Mouse (Mus musculus) MEL (cell line): Measurements from ENCODE around the gene Drc7. TPM values are rescaled to one million over a fixed set of nuclear protein-coding genes. Genes with fewer than 3 reads are reported as not detected.
A peak's percentile ranks its signal among the peaks of the same experiment; 100 is the strongest.
"Not testable (repeated sequence)": the region's sequence is repeated elsewhere in the genome, so short reads cannot be mapped to it uniquely, and the experiment has no call there.

Source experiments
- DNase-seq: peaks from one replicate; pipeline ENCODE4 v3.0.0; 2011; ENCODE audit warnings: low read depth, low spot score
- H3K27ac ChIP-seq: 2 replicates; pipeline ENCODE4 v1.5.1; 2012; ENCODE audit warnings: low read depth, mild to moderate bottlenecking, control low read depth, low read length, moderate library complexity; ENCODE audit not compliant: control insufficient read depth
- H3K27me3 ChIP-seq, 2 experiments: fragments of 150-350 bp in 1 of 2; sonication (generic) in 1 of 2; 2 replicates each; pipeline ENCODE4 v1.6.1; 2012; ENCODE audit warnings: low read length in 2 of 2, mild to moderate bottlenecking in 2 of 2, improper control_type of control experiment in 1 of 2, moderate library complexity in 1 of 2; ENCODE audit not compliant: insufficient read depth in 2 of 2, control insufficient read depth in 1 of 2
- H3K36me3 ChIP-seq, 2 experiments: 2 replicates each; pipeline ENCODE4 v1.6.1; 2012 to 2014; ENCODE audit warnings: low read length in 2 of 2, improper control_type of control experiment in 1 of 2, inconsistent platforms in 1 of 2, mild to moderate bottlenecking in 1 of 2; ENCODE audit not compliant: insufficient read depth in 2 of 2, control insufficient read depth in 1 of 2
- H3K4me1 ChIP-seq, 2 experiments: fragments of 150-350 bp in 1 of 2; sonication (generic) in 1 of 2; 2 replicates each; pipeline ENCODE4 v1.6.1; 2012; ENCODE audit warnings: low read length in 2 of 2, improper control_type of control experiment in 1 of 2, mild to moderate bottlenecking in 1 of 2; ENCODE audit not compliant: insufficient read depth in 2 of 2, control insufficient read depth in 1 of 2
- H3K4me3 ChIP-seq, 2 experiments: fragments of 150-350 bp in 1 of 2; sonication (generic) in 1 of 2; 2 replicates each; pipeline ENCODE4 v1.5.1; 2012; ENCODE audit warnings: low read depth in 2 of 2, low read length in 2 of 2, mild to moderate bottlenecking in 2 of 2, moderate library complexity in 2 of 2, control low read depth in 1 of 2, improper control_type of control experiment in 1 of 2; ENCODE audit not compliant: control insufficient read depth in 1 of 2, insufficient read depth in 1 of 2
- H3K79me2 ChIP-seq: 2 replicates; pipeline ENCODE4 v1.6.1; 2012; ENCODE audit warnings: mild to moderate bottlenecking, low read length, moderate library complexity; ENCODE audit not compliant: control insufficient read depth, poor library complexity, insufficient read depth
- H3K9ac ChIP-seq: 2 replicates; pipeline ENCODE4 v1.6.1; 2012; ENCODE audit warnings: low read depth, mild to moderate bottlenecking, control low read depth, low read length, moderate library complexity; ENCODE audit not compliant: control insufficient read depth, poor library complexity, severe bottlenecking
- H3K9me3 ChIP-seq: fragments of 150-350 bp; sonication (generic); replicated peaks from 2 replicates; pipeline ENCODE4 v1.6.1; 2012; ENCODE audit warnings: mild to moderate bottlenecking, low read length, improper control_type of control experiment, moderate library complexity; ENCODE audit not compliant: insufficient read depth
- CHD2 ChIP-seq: IDR thresholded peaks from 2 replicates; pipeline ENCODE4 v1.6.1; 2011; ENCODE audit warnings: low read length, improper control_type of control experiment
- CTCF ChIP-seq, 3 experiments: IDR thresholded peaks in 2 of 3; conservative IDR thresholded peaks in 1 of 3; 2 replicates each; pipeline ENCODE4 v1.5.1; 2011 to 2012; ENCODE audit warnings: low read length in 3 of 3, low read depth in 2 of 3, mild to moderate bottlenecking in 2 of 3, improper control_type of control experiment in 1 of 3, inconsistent platforms in 1 of 3, mixed read lengths in 1 of 3, moderate library complexity in 1 of 3; ENCODE audit not compliant: control insufficient read depth in 1 of 3, insufficient read depth in 1 of 3, poor library complexity in 1 of 3, severe bottlenecking in 1 of 3
- E2F4 ChIP-seq: IDR thresholded peaks from 2 replicates; pipeline ENCODE4 v1.6.1; 2011; ENCODE audit warnings: low read depth, low read length, improper control_type of control experiment, borderline replicate concordance
- ETS1 ChIP-seq: IDR thresholded peaks from 2 replicates; pipeline ENCODE4 v1.6.1; 2012; ENCODE audit warnings: low read depth, mild to moderate bottlenecking, inconsistent platforms, low read length, improper control_type of control experiment, moderate library complexity
- GABPA ChIP-seq: IDR thresholded peaks from 2 replicates; pipeline ENCODE4 v1.6.1; 2012; ENCODE audit warnings: low read depth, mild to moderate bottlenecking, inconsistent platforms, low read length, improper control_type of control experiment, moderate library complexity
- JUND ChIP-seq: IDR thresholded peaks from 2 replicates; pipeline ENCODE4 v1.6.1; 2011; ENCODE audit warnings: low read depth, mild to moderate bottlenecking, improper control_type of control experiment, low read length
- KAT2A ChIP-seq: conservative IDR thresholded peaks from 2 replicates; pipeline ENCODE4 v1.6.1; 2012; ENCODE audit warnings: low read depth, low read length, improper control_type of control experiment, inconsistent platforms
- MEF2A ChIP-seq: IDR thresholded peaks from 2 replicates; pipeline ENCODE4 v1.6.1; 2014; ENCODE audit warnings: low read depth, mild to moderate bottlenecking, inconsistent platforms, low read length, improper control_type of control experiment; ENCODE audit not compliant: poor library complexity, insufficient replicate concordance, severe bottlenecking; ENCODE audit errors: extremely low read depth
- MYB ChIP-seq: IDR thresholded peaks from 2 replicates; pipeline ENCODE4 v1.6.1; 2011; ENCODE audit warnings: mild to moderate bottlenecking, low read depth, low read length, improper control_type of control experiment
- MYC ChIP-seq: IDR thresholded peaks from 2 replicates; pipeline ENCODE4 v1.6.1; 2011; ENCODE audit warnings: low read depth, mild to moderate bottlenecking, low read length, improper control_type of control experiment, moderate library complexity
- RAD21 ChIP-seq: IDR thresholded peaks from 2 replicates; pipeline ENCODE4 v1.6.1; 2011; ENCODE audit warnings: mild to moderate bottlenecking, low read depth, low read length, improper control_type of control experiment
- SMC3 ChIP-seq: IDR thresholded peaks from 2 replicates; pipeline ENCODE4 v1.6.1; 2011; ENCODE audit warnings: low read depth, low read length, improper control_type of control experiment
- USF1 ChIP-seq: IDR thresholded peaks from 2 replicates; pipeline ENCODE4 v1.6.1; 2014; ENCODE audit warnings: low read depth, mild to moderate bottlenecking, inconsistent platforms, low read length, improper control_type of control experiment, moderate library complexity
- USF2 ChIP-seq, 2 experiments: IDR thresholded peaks; 2 replicates each; pipeline ENCODE4 v1.6.1; 2011 to 2012; ENCODE audit warnings: improper control_type of control experiment in 2 of 2, low read length in 2 of 2, borderline replicate concordance in 1 of 2, inconsistent platforms in 1 of 2, low read depth in 1 of 2, mild to moderate bottlenecking in 1 of 2; ENCODE audit not compliant: insufficient read depth in 1 of 2
- ZC3H11A ChIP-seq: IDR thresholded peaks from 2 replicates; pipeline ENCODE4 v1.6.1; 2012; ENCODE audit warnings: low read depth, mild to moderate bottlenecking, inconsistent platforms, low read length, improper control_type of control experiment
- ZMIZ1 ChIP-seq: IDR thresholded peaks from 2 replicates; pipeline ENCODE4 v1.6.1; 2012; ENCODE audit warnings: low read depth, mild to moderate bottlenecking, inconsistent platforms, low read length, improper control_type of control experiment, moderate library complexity
- polyA plus RNA-seq, 2 experiments: library from polyadenylated mRNA; stranded (reverse) in 1 of 2; unstranded in 1 of 2; fragments of >175 nt in 1 of 2; fragments of >200 nt in 1 of 2; gene quantifications; 2 replicates each; pipeline versions ENCODE4 v1.2.1 to v1.2.4; 2012; ENCODE audit warnings: low replicate concordance in 2 of 2, low read depth in 1 of 2; ENCODE audit not compliant: insufficient read length in 2 of 2, insufficient read depth in 1 of 2, missing spikeins in 1 of 2
- total RNA-seq: library from RNA; depleted of rRNA; stranded (reverse); fragments of 300-350 nt; gene quantifications from 2 replicates; pipeline ENCODE4 v1.2.3, GENCODE M21; 2012

The Drc7 gene
- total and polyA plus RNA-seq, 3 experiments = 0.04 to 0.07 TPM; not detected in 1

- no peak overlapping the region for H3K9ac ChIP-seq
- H3K4me3 ChIP-seq = no peak overlapping the region
- H3K27me3 ChIP-seq = peaks cover 0 to 3% of the 10 kb centered on the region in 2 experiments; a peak in 2 of 4 replicates
- no peaks in the 10 kb centered on the region for H3K79me2 ChIP-seq
- no peaks in the 10 kb centered on the region for H3K4me1 ChIP-seq
- H3K27ac ChIP-seq = no peak overlapping the region
- no peaks in the 10 kb centered on the region for H3K36me3 ChIP-seq
- TF ChIP-seq SMC3 (no peak), USF2 (IDR thresholded peaks at IDR 0.05; ENCODE audit: borderline replicate concordance in 1 of 2, insufficient read depth in 1 of 2, low read depth in 1 of 2, low read length in 2 of 2) (no peak), MYB (no peak), USF1 (no peak), CTCF (IDR thresholded peaks at IDR 0.05 in 2 of 3, conservative IDR thresholded peaks at IDR 0.05 in 1 of 3; ENCODE audit: control insufficient read depth in 1 of 3, insufficient read depth in 1 of 3, low read depth in 2 of 3, low read length in 3 of 3, poor library complexity in 1 of 3, severe bottlenecking in 1 of 3) (no peak), CHD2 (no peak), E2F4 (no peak), KAT2A (no peak), MYC (no peak), ETS1 (no peak), MEF2A (no peak), GABPA (no peak), JUND (no peak)
- no peak for DNase-seq
- no peaks in the 10 kb centered on the region for H3K9me3 ChIP-seq
These were observed 30.5 kb upstream of the Drc7 start for GRCm38 (mm10) chr8:95024387-95024786.

DNA sequence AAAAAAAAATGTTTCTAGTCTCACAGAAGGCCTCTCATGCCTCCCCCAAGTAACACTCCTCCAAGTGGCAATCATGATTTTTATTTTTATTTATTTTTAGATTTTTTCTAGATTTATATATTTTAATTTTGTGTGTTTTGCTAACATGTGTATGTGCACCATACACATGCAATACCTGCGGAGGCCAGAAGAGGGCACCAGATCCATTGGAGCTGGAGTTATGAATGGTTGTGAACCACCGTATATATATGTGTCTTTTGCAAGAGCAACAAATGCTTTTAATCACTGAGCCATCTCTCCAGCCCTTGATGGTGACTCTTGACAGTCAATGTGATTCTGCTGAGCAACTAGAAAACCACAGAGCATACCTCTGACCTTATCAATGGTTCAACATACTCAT lies 29.5 kb upstream of the Drc7 start:
- no peaks in the 10 kb centered on the region for H3K4me1 ChIP-seq
- H3K79me2 ChIP-seq = no peaks in the 10 kb centered on the region
- peak; percentile 63 for DNase-seq
- TF ChIP-seq ZMIZ1 = no peak
- TF ChIP-seq ZC3H11A = peak; percentile 60
- no peak for TF ChIP-seq ETS1
- peak; percentile 78 for TF ChIP-seq RAD21
- TF ChIP-seq SMC3 = peak; percentile 64
- peak; percentile 73 to 74 (median 73) for TF ChIP-seq CTCF (IDR thresholded peaks at IDR 0.05 in 2 of 3, conservative IDR thresholded peaks at IDR 0.05 in 1 of 3; ENCODE audit: control insufficient read depth in 1 of 3, insufficient read depth in 1 of 3, low read depth in 2 of 3, low read length in 3 of 3, poor library complexity in 1 of 3, severe bottlenecking in 1 of 3)
- TF ChIP-seq, all 39 proteins: peak for 4
- no peak overlapping the region for H3K4me3 ChIP-seq
- H3K27ac ChIP-seq = no peak overlapping the region
- no peaks in the 10 kb centered on the region for H3K9me3 ChIP-seq
- peaks cover 0 to 3% of the 10 kb centered on the region in 2 experiments; a peak in 2 of 4 replicates for H3K27me3 ChIP-seq
- no peaks in the 10 kb centered on the region for H3K36me3 ChIP-seq
- H3K9ac ChIP-seq = no peak overlapping the region

- not testable (repeated sequence) for H3K27me3 ChIP-seq, H3K36me3 ChIP-seq, H3K4me1 ChIP-seq, H3K27ac ChIP-seq, H3K79me2 ChIP-seq, H3K9me3 ChIP-seq, H3K9ac ChIP-seq, H3K4me3 ChIP-seq
- peak; percentile 65 for DNase-seq
These were observed 26.5 kb upstream of the Drc7 start for GRCm38 (mm10) chr8:95028391-95028790.
